Mouse (Mus musculus): ENCODE measurements around the gene Ggt5. TPM values are rescaled to one million over a fixed set of nuclear protein-coding genes. Genes with fewer than 3 reads are reported as not detected.

The Ggt5 gene
- polyA plus RNA-seq, 1 experiment from 2014 or later: 0.77 TPM

Other genes starting within 250 kb of the Ggt5 start
- gene Upb1, start 188.2 kb upstream of the Ggt5 start, polyA plus RNA-seq (2016; fragmentation: Nextera tagmentation; extraction: Ambion mirVana): 0.14 TPM in 1 of 2 replicates, not detected in the other
- 297 and 303 TPM in 2 replicates for gene Snrpd3, start 71.8 kb upstream of the Ggt5 start, polyA plus RNA-seq (2016; fragmentation: Nextera tagmentation; extraction: Ambion mirVana)
- gene Gucd1, start 71.4 kb upstream of the Ggt5 start, polyA plus RNA-seq (2016; fragmentation: Nextera tagmentation; extraction: Ambion mirVana): 30.0 and 31.9 TPM in 2 replicates
- 1.6 and 2.3 TPM in 2 replicates for gene Lrrc75b, start 29.0 kb upstream of the Ggt5 start, polyA plus RNA-seq (2016; fragmentation: Nextera tagmentation; extraction: Ambion mirVana)
- 1.5 and 2.3 TPM in 2 replicates for gene Ggt1, start 27.7 kb upstream of the Ggt5 start, polyA plus RNA-seq (2016; fragmentation: Nextera tagmentation; extraction: Ambion mirVana)
- gene Susd2, start 54.7 kb downstream of the Ggt5 start, polyA plus RNA-seq (2016; fragmentation: Nextera tagmentation; extraction: Ambion mirVana): 1.6 and 1.8 TPM in 2 replicates
- 32.5 and 39.0 TPM in 2 replicates for gene Cabin1, start 175.0 kb downstream of the Ggt5 start, polyA plus RNA-seq (2016; fragmentation: Nextera tagmentation; extraction: Ambion mirVana)
- gene Ddt, start 184.1 kb downstream of the Ggt5 start, polyA plus RNA-seq (2016; fragmentation: Nextera tagmentation; extraction: Ambion mirVana): 93.8 and 103 TPM in 2 replicates
- not detected in 2 replicates for gene Gm20441, start 191.6 kb downstream of the Ggt5 start, polyA plus RNA-seq (2016; fragmentation: Nextera tagmentation; extraction: Ambion mirVana)
- gene Gstt3, start 192.1 kb downstream of the Ggt5 start, polyA plus RNA-seq (2016; fragmentation: Nextera tagmentation; extraction: Ambion mirVana): 2.4 and 4.3 TPM in 2 replicates
- 3.0 and 4.3 TPM in 2 replicates for gene Gstt1, start 209.2 kb downstream of the Ggt5 start, polyA plus RNA-seq (2016; fragmentation: Nextera tagmentation; extraction: Ambion mirVana)
- 0.21 TPM in 1 of 2 replicates, not detected in the other for gene Gstt4, start 233.2 kb downstream of the Ggt5 start, polyA plus RNA-seq (2016; fragmentation: Nextera tagmentation; extraction: Ambion mirVana)
- gene Gstt2, start 248.1 kb downstream of the Ggt5 start, polyA plus RNA-seq (2016; fragmentation: Nextera tagmentation; extraction: Ambion mirVana): 6.8 and 8.5 TPM in 2 replicates